Mouse (Mus musculus) liver, embryonic 14.5 days (tissue): ENCODE results near the gene Smarca4.

Experiments used
- CTCF ChIP-seq: IDR thresholded peaks from 2 replicates; pipeline ENCODE4 v1.5.1; 2016; ENCODE audit warnings: antibody characterized with exemption, low read depth, control low read depth
- EP300 ChIP-seq: IDR thresholded peaks from 2 replicates; pipeline ENCODE4 v1.6.1; 2016; ENCODE audit warnings: antibody characterized with exemption, low read depth

GRCm38 (mm10) chr9:21615617-21616231 is at the start of gene Smarca4:
- TF ChIP-seq CTCF (peak; percentile 8; the same call in 1 of the 2 replicates), EP300 (no peak)
